Mouse (Mus musculus): ENCODE data around the gene Bard1. TPM values are rescaled to one million over a fixed set of nuclear protein-coding genes. Genes with fewer than 3 reads are reported as not detected.

The Bard1 gene
- polyA plus RNA-seq, 1 experiment: 0.20 TPM

DNA sequence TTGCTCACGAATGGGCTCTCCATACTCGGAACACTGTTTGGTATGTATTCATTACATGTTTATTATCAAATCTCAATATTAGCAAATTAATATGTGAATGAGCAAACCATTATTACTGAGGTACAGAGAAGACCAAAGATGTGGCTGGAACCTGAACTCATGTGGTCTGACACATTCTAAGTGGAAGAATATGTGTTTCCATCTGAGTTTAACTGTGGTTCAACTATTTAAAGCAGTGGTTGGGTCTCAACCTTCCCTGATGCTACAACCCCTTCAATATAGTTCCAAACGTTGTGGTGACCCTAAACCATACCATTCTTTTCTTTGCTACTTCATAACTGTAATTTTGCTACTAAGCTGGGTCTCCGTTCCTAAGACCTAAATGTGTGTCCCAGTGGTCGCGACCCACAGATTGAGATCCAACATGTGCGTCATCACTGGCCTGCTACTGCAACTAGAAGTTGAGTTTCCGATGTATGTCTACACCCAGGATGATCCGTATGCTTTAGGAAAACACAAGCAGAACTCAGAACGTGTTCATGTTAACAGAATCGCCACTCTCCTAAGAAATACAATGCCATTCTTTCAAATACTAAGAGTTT is 1.5 kb downstream of the Bard1 start:
- Histone ChIP-seq H3K9me3 (no peaks in the 10 kb centered on the region), H3K36me3 (replicated peaks; ENCODE audit: low read length) (peaks cover 4% of the 10 kb centered on the region), H3K4me1 (peaks cover 59% of the 10 kb centered on the region), H3K4me3 (replicated peaks) (peak overlapping the region; percentile 99), H3K27me3 (replicated peaks) (no peaks in the 10 kb centered on the region)
- TF ChIP-seq FLI1 (IDR thresholded peaks at IDR 0.05; ENCODE audit: low read length) (no peak), GATA1 (IDR thresholded peaks at IDR 0.05; ENCODE audit: borderline replicate concordance, low read length) (no peak)

DNA sequence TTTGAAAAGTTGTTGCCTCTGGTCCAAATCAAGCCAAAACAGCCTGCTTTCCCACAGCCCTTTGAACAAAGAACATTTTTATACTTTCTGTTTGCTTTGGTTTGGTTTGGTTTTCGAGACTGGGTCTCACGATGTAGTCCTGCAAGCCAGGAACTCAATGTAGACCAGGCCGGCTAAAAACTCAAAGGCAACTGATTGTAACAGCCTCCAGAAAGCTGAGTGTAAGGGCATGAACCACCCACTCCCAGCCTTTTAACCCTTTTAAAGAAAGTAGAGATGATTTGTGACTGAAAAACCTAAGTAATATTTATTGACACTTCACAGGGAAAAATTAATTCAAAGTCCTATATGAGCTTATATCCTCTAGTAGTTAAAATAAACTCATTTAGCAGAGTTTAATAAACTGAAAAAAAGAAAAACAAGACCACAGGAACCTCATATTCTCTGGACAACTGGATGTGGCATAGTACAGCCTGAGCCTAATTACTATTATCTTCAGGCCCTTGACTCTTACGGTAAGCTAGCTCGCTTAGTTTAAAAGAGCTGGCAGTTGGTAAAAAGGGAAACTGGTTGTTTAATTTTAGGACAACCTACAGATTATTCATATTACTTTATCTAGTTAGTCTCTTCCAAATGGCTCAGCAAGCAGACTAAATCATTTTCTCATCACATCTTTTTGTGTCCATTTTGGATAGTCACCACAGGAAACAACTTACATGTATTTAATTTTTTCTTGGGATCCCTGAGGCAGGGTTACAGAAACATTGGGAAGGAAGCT is 2.2 kb downstream of the Bard1 start:
- peaks cover 4% of the 10 kb centered on the region for H3K36me3 ChIP-seq (replicated peaks; ENCODE audit: low read length)
- H3K9me3 ChIP-seq: no peaks in the 10 kb centered on the region
- H3K4me1 ChIP-seq: peaks cover 66% of the 10 kb centered on the region
- H3K27me3 ChIP-seq (replicated peaks): no peaks in the 10 kb centered on the region
- H3K4me3 ChIP-seq (replicated peaks): peak overlapping the region; percentile 99
- TF ChIP-seq GATA1 (IDR thresholded peaks at IDR 0.05; ENCODE audit: borderline replicate concordance, low read length) (no peak), FLI1 (IDR thresholded peaks at IDR 0.05; ENCODE audit: low read length) (no peak)

DNA sequence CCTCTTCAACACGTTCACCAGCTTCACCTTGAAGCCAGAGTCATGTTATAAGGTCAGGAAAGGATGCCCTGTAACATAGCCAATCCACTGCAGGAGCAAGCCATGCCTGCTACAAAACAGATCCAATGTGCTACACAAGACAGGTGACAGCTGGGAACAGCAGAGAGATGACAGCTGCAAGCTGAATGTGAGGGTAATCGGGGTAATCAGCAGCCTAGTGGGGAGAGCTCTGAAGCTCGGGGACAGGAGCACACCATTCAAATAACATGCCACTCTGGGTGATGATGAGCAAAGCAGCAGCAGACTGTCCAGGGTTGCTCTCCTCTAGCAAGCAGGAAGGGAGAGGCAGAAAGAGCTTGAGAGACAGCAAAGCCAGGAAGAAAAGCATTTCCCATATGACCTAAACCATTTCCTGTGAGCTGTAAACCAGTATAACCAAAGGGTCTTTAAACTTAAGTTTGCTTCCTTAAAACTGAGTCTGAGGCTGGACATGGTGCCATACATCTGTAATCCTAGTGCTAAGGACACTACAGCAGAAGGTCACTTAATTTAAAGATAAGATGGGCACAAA is 2.9 kb downstream of the Bard1 start:
- TF ChIP-seq FLI1 (IDR thresholded peaks at IDR 0.05; ENCODE audit: low read length) (no peak), GATA1 (IDR thresholded peaks at IDR 0.05; ENCODE audit: borderline replicate concordance, low read length) (no peak)
- no peaks in the 10 kb centered on the region for H3K27me3 ChIP-seq (replicated peaks)
- H3K9me3 ChIP-seq: peaks cover 2% of the 10 kb centered on the region; the same call in 1 of the 2 replicates
- H3K4me1 ChIP-seq: peaks cover 67% of the 10 kb centered on the region
- H3K4me3 ChIP-seq (replicated peaks): peak overlapping the region; percentile 82
- H3K36me3 ChIP-seq (replicated peaks; ENCODE audit: low read length): peaks cover 7% of the 10 kb centered on the region

DNA sequence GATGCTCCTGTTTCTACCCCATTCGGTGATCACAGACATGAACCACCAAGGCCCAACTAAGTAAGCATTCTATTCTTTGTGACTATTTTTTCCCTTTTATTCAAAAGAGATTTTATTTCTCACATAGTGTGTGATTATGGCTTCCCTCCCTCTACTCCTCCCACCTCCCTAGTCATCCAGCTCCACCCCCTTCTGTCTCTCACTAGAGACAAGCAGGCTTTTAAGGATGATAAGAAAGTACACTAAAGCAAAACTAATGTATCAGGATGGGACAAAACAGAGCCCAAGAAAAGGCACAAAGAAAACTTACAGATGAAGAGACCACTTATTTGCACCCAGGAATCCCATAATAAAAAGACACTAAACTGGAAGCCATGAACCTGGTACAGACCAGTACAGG is 6.9 kb downstream of the Bard1 start:
- H3K4me1 ChIP-seq: peaks cover 68% of the 10 kb centered on the region
- peaks cover 13% of the 10 kb centered on the region for H3K36me3 ChIP-seq (replicated peaks; ENCODE audit: low read length)
- peaks cover 3% of the 10 kb centered on the region; the same call in 1 of the 2 replicates for H3K9me3 ChIP-seq
- no peaks in the 10 kb centered on the region for H3K27me3 ChIP-seq (replicated peaks)
- H3K4me3 ChIP-seq (replicated peaks): no peak overlapping the region
- TF ChIP-seq GATA1 (IDR thresholded peaks at IDR 0.05; ENCODE audit: borderline replicate concordance, low read length) (no peak), FLI1 (IDR thresholded peaks at IDR 0.05; ENCODE audit: low read length) (no peak)

DNA sequence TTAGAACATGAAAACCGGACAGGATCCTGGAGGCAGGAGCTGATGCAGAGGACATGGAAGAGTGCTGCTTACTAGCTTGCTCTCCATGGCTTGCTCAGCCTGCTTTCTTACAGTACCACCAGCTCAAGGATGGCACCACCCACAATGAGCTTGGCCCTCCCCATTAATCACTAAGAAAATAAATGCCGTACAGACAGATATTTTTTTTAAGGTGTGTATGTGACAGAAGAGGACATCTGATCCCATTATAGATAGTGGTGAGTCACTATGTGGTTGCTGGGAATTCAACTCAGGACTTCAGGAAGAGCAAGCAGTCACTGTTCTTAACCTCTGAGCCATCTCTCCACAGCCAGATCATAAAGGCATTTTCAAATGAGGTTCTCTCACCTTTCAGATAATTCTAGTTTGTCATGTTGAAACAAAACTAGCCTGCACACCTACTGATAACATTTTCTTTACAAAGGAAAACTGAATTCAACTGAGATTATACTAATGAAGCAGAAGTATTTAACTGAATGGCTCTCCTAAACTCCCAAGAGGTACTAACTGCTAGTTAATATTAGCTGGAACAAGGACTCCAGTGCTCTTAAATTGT is 7.6 kb downstream of the Bard1 start:
- H3K36me3 ChIP-seq (replicated peaks; ENCODE audit: low read length): peaks cover 13% of the 10 kb centered on the region
- H3K27me3 ChIP-seq (replicated peaks): no peaks in the 10 kb centered on the region

DNA sequence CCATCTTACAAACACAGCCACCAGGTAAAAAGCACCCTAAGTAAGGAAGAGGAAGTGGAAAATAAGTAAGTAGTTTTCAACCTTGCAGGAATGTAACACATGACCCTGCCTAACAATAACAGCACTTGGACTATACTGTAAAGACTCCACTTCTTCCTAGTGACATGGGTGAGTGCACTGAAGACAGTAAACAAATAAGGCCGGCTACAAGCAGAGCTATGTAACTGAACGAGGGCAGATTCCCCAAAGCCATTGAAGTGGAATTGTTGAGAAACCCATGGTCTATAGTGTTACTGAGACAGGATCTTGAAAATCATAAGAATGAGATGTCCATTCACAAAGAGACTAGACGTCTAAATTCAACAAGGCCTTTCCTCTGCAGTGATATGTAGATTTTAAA is 27.3 kb downstream of the Bard1 start:
- Histone ChIP-seq H3K4me3 (replicated peaks) (no peak overlapping the region), H3K9me3 (no peaks in the 10 kb centered on the region), H3K27me3 (replicated peaks) (no peaks in the 10 kb centered on the region), H3K36me3 (replicated peaks; ENCODE audit: low read length) (peaks cover 37% of the 10 kb centered on the region), H3K4me1 (peaks cover 9% of the 10 kb centered on the region)
- TF ChIP-seq FLI1 (IDR thresholded peaks at IDR 0.05; ENCODE audit: low read length) (no peak), GATA1 (IDR thresholded peaks at IDR 0.05; ENCODE audit: borderline replicate concordance, low read length) (no peak)

More for the DNA sequence above, 7.6 kb downstream of the Bard1 start:
- no peak overlapping the region for H3K4me3 ChIP-seq (replicated peaks)
- peaks cover 65% of the 10 kb centered on the region for H3K4me1 ChIP-seq
- H3K9me3 ChIP-seq: peaks cover 3% of the 10 kb centered on the region; the same call in 1 of the 2 replicates
- TF ChIP-seq FLI1 (IDR thresholded peaks at IDR 0.05; ENCODE audit: low read length) (no peak), GATA1 (IDR thresholded peaks at IDR 0.05; ENCODE audit: borderline replicate concordance, low read length) (no peak)

DNA sequence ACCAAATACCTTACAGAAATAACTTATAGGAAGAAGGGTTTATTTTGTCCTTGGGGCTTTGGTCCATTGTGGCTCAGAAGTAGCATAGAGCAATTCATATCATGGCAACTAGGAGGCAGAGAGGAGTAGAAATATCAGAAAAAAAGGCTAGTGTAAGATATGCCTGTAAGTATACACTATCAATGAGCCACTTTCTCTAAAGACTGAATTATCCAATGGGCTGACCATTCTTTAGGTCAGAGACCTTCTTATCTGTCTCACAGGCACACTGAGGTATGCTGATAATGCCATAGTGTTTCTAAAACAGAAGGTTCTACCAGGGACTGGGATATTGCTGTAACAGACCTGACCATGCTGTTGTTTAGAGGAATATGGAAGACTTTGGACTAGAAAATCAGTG is 32.2 kb downstream of the Bard1 start:
- H3K36me3 ChIP-seq (replicated peaks; ENCODE audit: low read length): peaks cover 42% of the 10 kb centered on the region

DNA sequence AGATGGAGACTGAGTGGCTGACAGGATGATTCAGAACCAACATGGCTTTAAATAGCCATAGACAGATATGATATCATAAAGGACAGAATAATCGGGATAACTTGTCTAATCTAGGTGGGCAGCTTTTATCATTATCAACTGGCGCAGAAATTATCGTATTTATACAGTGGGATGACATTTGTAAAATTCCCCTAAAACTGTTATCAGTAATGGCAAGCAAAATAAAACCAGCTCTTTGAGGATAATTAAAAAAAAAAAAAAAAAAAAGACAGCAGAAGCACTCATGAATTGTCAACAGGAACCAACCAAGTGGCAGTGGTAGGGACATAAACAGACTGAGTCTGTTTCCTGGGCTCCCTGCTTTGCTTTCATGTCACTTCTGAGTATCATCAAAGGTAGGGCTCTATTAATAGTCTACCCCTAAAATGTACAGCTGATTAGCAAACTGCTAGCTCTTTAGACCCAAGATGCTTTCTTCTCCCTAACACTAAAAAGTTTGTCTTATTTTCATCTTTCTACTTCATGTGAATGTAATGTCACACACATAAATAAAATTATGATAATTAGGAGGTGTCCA is 34.1 kb downstream of the Bard1 start:
- no peak for TF ChIP-seq FLI1 (IDR thresholded peaks at IDR 0.05; ENCODE audit: low read length)
- TF ChIP-seq GATA1 (IDR thresholded peaks at IDR 0.05; ENCODE audit: borderline replicate concordance, low read length): no peak
- H3K36me3 ChIP-seq (replicated peaks; ENCODE audit: low read length): peaks cover 40% of the 10 kb centered on the region
- H3K9me3 ChIP-seq: no peaks in the 10 kb centered on the region
- H3K4me1 ChIP-seq: peaks cover 34% of the 10 kb centered on the region
- H3K4me3 ChIP-seq (replicated peaks): no peak overlapping the region
- H3K27me3 ChIP-seq (replicated peaks): no peaks in the 10 kb centered on the region

More for the DNA sequence above, 32.2 kb downstream of the Bard1 start:
- TF ChIP-seq GATA1 (IDR thresholded peaks at IDR 0.05; ENCODE audit: borderline replicate concordance, low read length): no peak
- Histone ChIP-seq H3K4me1 (peaks cover 34% of the 10 kb centered on the region), H3K4me3 (replicated peaks) (no peak overlapping the region), H3K27me3 (replicated peaks) (no peaks in the 10 kb centered on the region), H3K9me3 (no peaks in the 10 kb centered on the region)

DNA sequence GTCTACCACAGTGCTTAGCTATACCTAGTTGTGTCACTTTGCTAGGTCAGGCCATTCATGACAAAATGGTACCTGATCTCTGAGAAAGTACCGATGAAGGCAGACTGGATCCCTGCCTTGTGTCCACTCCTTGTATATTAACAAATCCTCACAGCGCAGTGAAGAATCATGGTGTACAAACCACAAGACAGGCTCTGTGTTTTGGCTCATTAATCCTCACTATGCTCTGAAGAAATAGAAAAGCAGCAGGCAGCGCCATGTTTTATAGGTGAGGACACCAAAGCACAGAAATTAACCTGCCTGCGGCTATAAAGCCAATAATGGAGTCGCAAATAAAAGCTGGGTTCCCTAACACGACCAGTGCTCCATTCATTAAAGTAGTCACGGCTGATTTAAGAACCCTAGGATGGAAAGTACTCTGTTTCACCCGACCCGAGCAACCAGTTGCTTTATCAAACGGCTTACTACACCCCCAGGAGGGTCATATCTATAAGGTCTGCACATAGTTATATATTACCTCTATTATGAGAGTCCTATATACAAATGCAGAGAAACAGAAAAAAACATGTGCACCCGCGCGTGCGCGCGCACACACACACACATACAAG is 39.0 kb downstream of the Bard1 start:
- peaks cover 18% of the 10 kb centered on the region for H3K4me1 ChIP-seq
- TF ChIP-seq GATA1 (IDR thresholded peaks at IDR 0.05; ENCODE audit: borderline replicate concordance, low read length) (no peak), FLI1 (IDR thresholded peaks at IDR 0.05; ENCODE audit: low read length) (no peak)
- H3K27me3 ChIP-seq (replicated peaks): no peaks in the 10 kb centered on the region
- no peaks in the 10 kb centered on the region for H3K9me3 ChIP-seq
- H3K4me3 ChIP-seq (replicated peaks): no peak overlapping the region
- peaks cover 52% of the 10 kb centered on the region for H3K36me3 ChIP-seq (replicated peaks; ENCODE audit: low read length)
